In the genomic region with DNA sequence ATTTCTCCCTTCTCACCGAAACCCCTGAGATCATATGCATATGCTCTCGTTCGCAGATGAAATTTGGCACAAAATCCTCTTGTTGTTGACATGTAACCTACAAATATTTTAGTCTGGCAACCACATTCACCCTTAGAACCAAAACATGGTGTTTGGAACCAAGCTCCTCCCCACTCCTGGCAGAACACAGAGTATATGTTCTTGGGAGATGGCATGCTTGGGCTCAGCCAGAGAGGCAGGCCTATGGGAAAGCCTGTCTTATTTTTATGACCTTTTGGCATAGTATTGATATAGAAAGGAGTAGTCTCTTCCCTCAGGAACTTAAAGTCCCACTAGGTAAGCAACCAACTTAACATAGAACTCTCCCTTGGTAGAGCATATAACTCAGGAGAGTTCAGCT, we compare ENCODE assay signal across 27 mouse cellular contexts.
DNase-seq lines count a peak whose midpoint lies in the region; TF ChIP-seq lines count a peak whose summit lies in the region.
"Had no signal": no experiment of that assay in that cellular context is flagged by ENCODE, and none has a peak within 500 bp of the region (broad histone marks: within the 10 kb centered on the region; RNA-seq: fewer than 3 reads in every experiment).

No protein-coding gene starts in this region.

- H3K9ac ChIP-seq in heart, adult 2 months (ENCODE audit: low read depth, low read length) = no peak overlapping the region
- H3K9ac ChIP-seq: embryonic facial prominence, embryonic 12.5 days; embryonic facial prominence, embryonic 15.5 days; forebrain, embryonic 12.5 days; forebrain, postnatal 0 days; heart, embryonic 13.5 days; hindbrain, embryonic 14.5 days had no signal

- no peak for TF ChIP-seq CTCF in heart, adult 2 months (IDR thresholded peaks at IDR 0.05)

- no peak overlapping the region for H3K27ac ChIP-seq in heart, adult 2 months
- H3K27ac ChIP-seq: embryonic facial prominence, embryonic 12.5 days; embryonic facial prominence, embryonic 15.5 days; forebrain, embryonic 12.5 days; gastrocnemius, adult 2 months; heart, embryonic 10.5 days; heart, embryonic 13.5 days; hindbrain, embryonic 14.5 days; hindbrain, postnatal 0 days had no signal

- intact Hi-C loops in heart, adult 2 months (cut with DNase I) = no loop called here

- H3K27me3 ChIP-seq in heart, adult 2 months (ENCODE audit: control insufficient read depth, insufficient read depth, low read length) = no peaks in the 10 kb centered on the region
- H3K27me3 ChIP-seq: CH12.LX; embryonic facial prominence, embryonic 12.5 days; embryonic facial prominence, embryonic 15.5 days; forebrain, embryonic 12.5 days; heart, embryonic 13.5 days had no signal

- peak; percentile 8 for DNase-seq in adrenal gland, postnatal 14 days
- no peak for DNase-seq in adrenal gland, adult 2 months
- DNase-seq in ovary, adult 18-20 months (ENCODE audit: low spot score) = peak; percentile 11
- no peak for DNase-seq in ovary, postnatal 14 days (ENCODE audit: low spot score)
- peak; percentile 71 for DNase-seq in gonadal fat pad, adult 2 months (ENCODE audit: low read depth)
- DNase-seq in heart, adult 2 months = no peak
- DNase-seq: adrenal gland, adult 8-10 months; B cell, adult 2 months; cerebellum, adult 18-20 months; cerebellum, adult 9-10 months; cerebellum, postnatal 25 days; forebrain, postnatal 0 days; gastrocnemius, adult 2 months; gastrocnemius, postnatal 14 days; heart, adult 18-20 months; heart, postnatal 14 days; heart, postnatal 4 days; kidney, adult 18-20 months had no signal

- no peak overlapping the region for H3K4me3 ChIP-seq in heart, adult 2 months
- H3K4me3 ChIP-seq: embryonic facial prominence, embryonic 12.5 days; embryonic facial prominence, embryonic 15.5 days; forebrain, embryonic 12.5 days; gastrocnemius, adult 2 months; heart, embryonic 10.5 days; heart, embryonic 13.5 days had no signal

- TF ChIP-seq POLR2A in heart, adult 2 months (IDR thresholded peaks at IDR 0.05; ENCODE audit: insufficient read depth, low read depth, low read length) = no peak

- H3K79me2 ChIP-seq in heart, adult 2 months (replicated peaks; ENCODE audit: control insufficient read depth, insufficient read depth, low read length) = no peaks in the 10 kb centered on the region

- H3K36me3 ChIP-seq in heart, adult 2 months (ENCODE audit: control insufficient read depth, insufficient read depth, low read length) = no peaks in the 10 kb centered on the region
- H3K36me3 ChIP-seq: embryonic facial prominence, embryonic 12.5 days; embryonic facial prominence, embryonic 15.5 days; forebrain, embryonic 12.5 days; G1E; heart, embryonic 10.5 days; heart, embryonic 13.5 days had no signal

- no peaks in the 10 kb centered on the region for H3K4me1 ChIP-seq in heart, adult 2 months (ENCODE audit: control insufficient read depth, insufficient read depth, low read length)
- H3K4me1 ChIP-seq: embryonic facial prominence, embryonic 12.5 days; embryonic facial prominence, embryonic 15.5 days; forebrain, embryonic 12.5 days; heart, embryonic 10.5 days had no signal

- 90% methylated on average over 3 of the region's 3 CpGs for WGBS in heart, adult 2 months

- TF ChIP-seq EP300 in heart, adult 2 months (IDR thresholded peaks at IDR 0.05; ENCODE audit: insufficient read depth, low read depth, low read length) = no peak

Comparison
In these comparisons a context has a peak if more than half of its experiments do, and no peak if none do; other contexts are left out.
1. DNase-seq: peak in adrenal gland, postnatal 14 days (single experiment), ovary, adult 18-20 months (single experiment) and gonadal fat pad, adult 2 months (single experiment); none in adrenal gland, adult 2 months (single experiment), ovary, postnatal 14 days (single experiment) and heart, adult 2 months (0 of 2).